Mouse (Mus musculus) lung, adult 2 months (tissue): ENCODE data around the gene Scml4. TPM values are rescaled to one million over a fixed set of nuclear protein-coding genes. Genes with fewer than 3 reads are reported as not detected.

Experiments
- DNase-seq: peaks from one replicate; pipeline ENCODE4 v3.0.0; 2022
- H3K4me1 ChIP-seq: fragments of 200-500 bp; 2 replicates; pipeline ENCODE4 v1.6.1; 2011; ENCODE audit warnings: low read length; ENCODE audit not compliant: control insufficient read depth, insufficient read depth
- H3K4me3 ChIP-seq: fragments of 200-500 bp; replicated peaks from 2 replicates; pipeline ENCODE3; 2011; ENCODE audit warnings: low read depth, mild to moderate bottlenecking, control low read depth, low read length; ENCODE audit errors: extremely low read depth
- CTCF ChIP-seq: fragments of 200-500 bp; IDR thresholded peaks from 2 replicates; pipeline ENCODE4 v1.5.1; 2011; ENCODE audit warnings: mild to moderate bottlenecking, low read length, control low read depth; ENCODE audit not compliant: insufficient read depth
- POLR2A ChIP-seq: fragments of 200-500 bp; IDR thresholded peaks from 2 replicates; pipeline ENCODE4 v1.6.1; 2011; ENCODE audit warnings: low read depth, mild to moderate bottlenecking, control low read depth, low read length, borderline replicate concordance; ENCODE audit errors: extremely low read depth
- WGBS: fragments of 180-500 bp; shearing (Covaris S2); methylation state at CpG from one replicate; pipeline ENCODE4 v1.1.7; 2018; 5-methylcytosine and 5-hydroxymethylcytosine counted together
- polyA plus RNA-seq: library from polyadenylated mRNA; depleted of rRNA; stranded (reverse); fragments of >200 nt; gene quantifications from 2 replicates; pipeline ENCODE4 v1.2.3, GENCODE M21; 2012; rRNA removed

Gene Scml4
- polyA plus RNA-seq: 2.9 and 3.1 TPM in 2 replicates

- WGBS: 62% methylated on average over 17 of the region's 17 CpGs
- peak within 1 kb of the TSS; percentile 17 for H3K4me3 ChIP-seq
- no peak for TF ChIP-seq CTCF
- TF ChIP-seq POLR2A: 0 out of 2 replicates have a peak, but pooled peaks have one; percentile 14
- DNase-seq: no peak
- peaks cover 9% of the 10 kb centered on the region for H3K4me1 ChIP-seq
Observed at GRCm38 (mm10) chr10:42860159-42860911, at the start of gene Scml4. Gene Scml4 (plus strand): TSS chr10:42860370.

- 81% methylated on average over 6 of the region's 6 CpGs for WGBS
Observed at GRCm38 (mm10) chr10:42825923-42826322, 34.2 kb upstream of the Scml4 start.

GRCm38 (mm10) chr10:42827155-42827554 is 33.0 kb upstream of the Scml4 start:
- TF ChIP-seq POLR2A (no peak), CTCF (no peak)
- Histone ChIP-seq H3K4me1 (no peaks in the 10 kb centered on the region), H3K4me3 (no peak overlapping the region)
- DNase-seq: no peak
- WGBS: 79% methylated on average over 5 of the region's 5 CpGs

More at GRCm38 (mm10) chr10:42825923-42826322, 34.2 kb upstream of the Scml4 start:
- DNase-seq: no peak
- H3K4me1 ChIP-seq: no peaks in the 10 kb centered on the region
- H3K4me3 ChIP-seq: no peak overlapping the region
- TF ChIP-seq POLR2A (no peak), CTCF (no peak)

- H3K4me3 ChIP-seq: no peak overlapping the region
- TF ChIP-seq POLR2A (no peak), CTCF (no peak)
- DNase-seq: no peak
- 58% methylated on average over 2 of the region's 2 CpGs for WGBS
- no peaks in the 10 kb centered on the region for H3K4me1 ChIP-seq
Observed at GRCm38 (mm10) chr10:42830007-42830406, 30.2 kb upstream of the Scml4 start.

GRCm38 (mm10) chr10:42830409-42830808 is 29.8 kb upstream of the Scml4 start:
- peak; percentile 44 for DNase-seq
- WGBS: 49% methylated on average over 6 of the region's 6 CpGs

GRCm38 (mm10) chr10:42832677-42833076 is 27.5 kb upstream of the Scml4 start:
- Histone ChIP-seq H3K4me3 (no peak overlapping the region), H3K4me1 (no peaks in the 10 kb centered on the region)
- no peak for DNase-seq
- TF ChIP-seq CTCF (peak; percentile 18; the same call in 1 of the 2 replicates), POLR2A (no peak)
- 44% methylated on average over 4 of the region's 4 CpGs for WGBS

More at GRCm38 (mm10) chr10:42830409-42830808, 29.8 kb upstream of the Scml4 start:
- H3K4me3 ChIP-seq: no peak overlapping the region
- TF ChIP-seq CTCF (no peak), POLR2A (no peak)
- H3K4me1 ChIP-seq: no peaks in the 10 kb centered on the region

- H3K4me3 ChIP-seq: no peak overlapping the region
- no peaks in the 10 kb centered on the region for H3K4me1 ChIP-seq
- TF ChIP-seq POLR2A (no peak), CTCF (no peak)
- DNase-seq: peak; percentile 29
- WGBS: 72% methylated on average over 4 of the region's 4 CpGs
Observed at GRCm38 (mm10) chr10:42833871-42834727, 26.1 kb upstream of the Scml4 start.

- WGBS: 76% methylated on average over 4 of the region's 4 CpGs
- no peak overlapping the region for H3K4me3 ChIP-seq
- TF ChIP-seq CTCF (no peak), POLR2A (no peak)
Observed at GRCm38 (mm10) chr10:42838106-42838505, 22.1 kb upstream of the Scml4 start.

GRCm38 (mm10) chr10:42838736-42839135 is 21.4 kb upstream of the Scml4 start:
- Histone ChIP-seq H3K4me1 (no peaks in the 10 kb centered on the region; the same call in 1 of the 2 replicates), H3K4me3 (no peak overlapping the region)
- DNase-seq: no peak
- 90% methylated on average over 2 of the region's 2 CpGs for WGBS
- TF ChIP-seq POLR2A (no peak), CTCF (no peak)

More at GRCm38 (mm10) chr10:42838106-42838505, 22.1 kb upstream of the Scml4 start:
- no peak for DNase-seq
- no peaks in the 10 kb centered on the region for H3K4me1 ChIP-seq
